Mouse (Mus musculus): ENCODE measurements around the gene Ttc7b. TPM values are rescaled to one million over a fixed set of nuclear protein-coding genes. Genes with fewer than 3 reads are reported as not detected.

Ttc7b gene
- polyA plus RNA-seq, 1 experiment, result 7.1 TPM

- H3K36me3 ChIP-seq (ENCODE audit: control insufficient read depth, insufficient read depth, low read length), result no peaks in the 10 kb centered on the region
- TF ChIP-seq POLR2A (IDR thresholded peaks at IDR 0.05; ENCODE audit: control insufficient read depth, low read depth, low read length) (no peak), CTCF (IDR thresholded peaks at IDR 0.05; ENCODE audit: control insufficient read depth, insufficient read depth, insufficient replicate concordance, low read depth, low read length) (no peak)
- no peak overlapping the region for H3K27ac ChIP-seq (ENCODE audit: control insufficient read depth, insufficient read depth, low read depth, low read length)
- no peak overlapping the region for H3K4me3 ChIP-seq (ENCODE audit: control insufficient read depth, low read depth, low read length)
- H3K27me3 ChIP-seq (ENCODE audit: control insufficient read depth, insufficient read depth, low read length), result no peaks in the 10 kb centered on the region
- H3K4me1 ChIP-seq (ENCODE audit: control insufficient read depth, insufficient read depth, low read length), result no peaks in the 10 kb centered on the region
Measured at GRCm38 (mm10) chr12:100503659-100504058, 17.0 kb downstream of the Ttc7b start.

- Histone ChIP-seq H3K27me3 (ENCODE audit: control insufficient read depth, insufficient read depth, low read length) (no peaks in the 10 kb centered on the region), H3K27ac (ENCODE audit: control insufficient read depth, insufficient read depth, low read depth, low read length) (no peak overlapping the region), H3K4me1 (ENCODE audit: control insufficient read depth, insufficient read depth, low read length) (no peaks in the 10 kb centered on the region), H3K36me3 (ENCODE audit: control insufficient read depth, insufficient read depth, low read length) (no peaks in the 10 kb centered on the region), H3K4me3 (ENCODE audit: control insufficient read depth, low read depth, low read length) (no peak overlapping the region)
- TF ChIP-seq POLR2A (IDR thresholded peaks at IDR 0.05; ENCODE audit: control insufficient read depth, low read depth, low read length) (no peak), CTCF (IDR thresholded peaks at IDR 0.05; ENCODE audit: control insufficient read depth, insufficient read depth, insufficient replicate concordance, low read depth, low read length) (no peak)
Measured at GRCm38 (mm10) chr12:100502544-100502943, 18.1 kb downstream of the Ttc7b start.

GRCm38 (mm10) chr12:100501261-100501660 lies 19.4 kb downstream of the Ttc7b start:
- Histone ChIP-seq H3K27me3 (ENCODE audit: control insufficient read depth, insufficient read depth, low read length) (no peaks in the 10 kb centered on the region), H3K4me1 (ENCODE audit: control insufficient read depth, insufficient read depth, low read length) (no peaks in the 10 kb centered on the region), H3K27ac (ENCODE audit: control insufficient read depth, insufficient read depth, low read depth, low read length) (no peak overlapping the region), H3K4me3 (ENCODE audit: control insufficient read depth, low read depth, low read length) (no peak overlapping the region), H3K36me3 (ENCODE audit: control insufficient read depth, insufficient read depth, low read length) (no peaks in the 10 kb centered on the region)
- no peak for TF ChIP-seq CTCF (IDR thresholded peaks at IDR 0.05; ENCODE audit: control insufficient read depth, insufficient read depth, insufficient replicate concordance, low read depth, low read length)
- no peak for TF ChIP-seq POLR2A (IDR thresholded peaks at IDR 0.05; ENCODE audit: control insufficient read depth, low read depth, low read length)

- Histone ChIP-seq H3K4me3 (ENCODE audit: control insufficient read depth, low read depth, low read length) (peak overlapping the region; percentile 42), H3K27me3 (ENCODE audit: control insufficient read depth, insufficient read depth, low read length) (no peaks in the 10 kb centered on the region), H3K4me1 (ENCODE audit: control insufficient read depth, insufficient read depth, low read length) (no peaks in the 10 kb centered on the region), H3K36me3 (ENCODE audit: control insufficient read depth, insufficient read depth, low read length) (no peaks in the 10 kb centered on the region), H3K27ac (ENCODE audit: control insufficient read depth, insufficient read depth, low read depth, low read length) (no peak overlapping the region)
- TF ChIP-seq CTCF (IDR thresholded peaks at IDR 0.05; ENCODE audit: control insufficient read depth, insufficient read depth, insufficient replicate concordance, low read depth, low read length) (no peak), POLR2A (IDR thresholded peaks at IDR 0.05; ENCODE audit: control insufficient read depth, low read depth, low read length) (no peak)
Measured at GRCm38 (mm10) chr12:100499469-100499868, 21.2 kb downstream of the Ttc7b start.

- no peak overlapping the region for H3K27ac ChIP-seq (ENCODE audit: control insufficient read depth, insufficient read depth, low read depth, low read length)
- no peaks in the 10 kb centered on the region for H3K4me1 ChIP-seq (ENCODE audit: control insufficient read depth, insufficient read depth, low read length)
- no peaks in the 10 kb centered on the region for H3K27me3 ChIP-seq (ENCODE audit: control insufficient read depth, insufficient read depth, low read length)
- H3K36me3 ChIP-seq (ENCODE audit: control insufficient read depth, insufficient read depth, low read length), result no peaks in the 10 kb centered on the region
- H3K4me3 ChIP-seq (ENCODE audit: control insufficient read depth, low read depth, low read length), result no peak overlapping the region
- TF ChIP-seq POLR2A (IDR thresholded peaks at IDR 0.05; ENCODE audit: control insufficient read depth, low read depth, low read length) (no peak), CTCF (IDR thresholded peaks at IDR 0.05; ENCODE audit: control insufficient read depth, insufficient read depth, insufficient replicate concordance, low read depth, low read length) (no peak)
Measured at GRCm38 (mm10) chr12:100498006-100498405, 22.6 kb downstream of the Ttc7b start.

- no peaks in the 10 kb centered on the region for H3K27me3 ChIP-seq (ENCODE audit: control insufficient read depth, insufficient read depth, low read length)
- no peak overlapping the region for H3K27ac ChIP-seq (ENCODE audit: control insufficient read depth, insufficient read depth, low read depth, low read length)
- no peaks in the 10 kb centered on the region for H3K4me1 ChIP-seq (ENCODE audit: control insufficient read depth, insufficient read depth, low read length)
- no peak overlapping the region for H3K4me3 ChIP-seq (ENCODE audit: control insufficient read depth, low read depth, low read length)
- TF ChIP-seq CTCF (IDR thresholded peaks at IDR 0.05; ENCODE audit: control insufficient read depth, insufficient read depth, insufficient replicate concordance, low read depth, low read length) (no peak), POLR2A (IDR thresholded peaks at IDR 0.05; ENCODE audit: control insufficient read depth, low read depth, low read length) (no peak)
- H3K36me3 ChIP-seq (ENCODE audit: control insufficient read depth, insufficient read depth, low read length), result no peaks in the 10 kb centered on the region
Measured at GRCm38 (mm10) chr12:100495083-100495482, 25.5 kb downstream of the Ttc7b start.

- Histone ChIP-seq H3K27me3 (ENCODE audit: control insufficient read depth, insufficient read depth, low read length) (no peaks in the 10 kb centered on the region), H3K27ac (ENCODE audit: control insufficient read depth, insufficient read depth, low read depth, low read length) (no peak overlapping the region), H3K36me3 (ENCODE audit: control insufficient read depth, insufficient read depth, low read length) (no peaks in the 10 kb centered on the region), H3K4me3 (ENCODE audit: control insufficient read depth, low read depth, low read length) (no peak overlapping the region), H3K4me1 (ENCODE audit: control insufficient read depth, insufficient read depth, low read length) (no peaks in the 10 kb centered on the region)
- TF ChIP-seq CTCF (IDR thresholded peaks at IDR 0.05; ENCODE audit: control insufficient read depth, insufficient read depth, insufficient replicate concordance, low read depth, low read length), result no peak
- TF ChIP-seq POLR2A (IDR thresholded peaks at IDR 0.05; ENCODE audit: control insufficient read depth, low read depth, low read length), result no peak
Measured at GRCm38 (mm10) chr12:100493211-100493610, 27.4 kb downstream of the Ttc7b start.

- Histone ChIP-seq H3K27me3 (ENCODE audit: control insufficient read depth, insufficient read depth, low read length) (no peaks in the 10 kb centered on the region), H3K36me3 (ENCODE audit: control insufficient read depth, insufficient read depth, low read length) (no peaks in the 10 kb centered on the region), H3K4me1 (ENCODE audit: control insufficient read depth, insufficient read depth, low read length) (no peaks in the 10 kb centered on the region), H3K4me3 (ENCODE audit: control insufficient read depth, low read depth, low read length) (no peak overlapping the region), H3K27ac (ENCODE audit: control insufficient read depth, insufficient read depth, low read depth, low read length) (no peak overlapping the region)
- TF ChIP-seq CTCF (IDR thresholded peaks at IDR 0.05; ENCODE audit: control insufficient read depth, insufficient read depth, insufficient replicate concordance, low read depth, low read length), result no peak
- no peak for TF ChIP-seq POLR2A (IDR thresholded peaks at IDR 0.05; ENCODE audit: control insufficient read depth, low read depth, low read length)
Measured at GRCm38 (mm10) chr12:100492676-100493075, 27.9 kb downstream of the Ttc7b start.
